ENCODE assay signal across 7 mouse cellular contexts in the genomic region with DNA sequence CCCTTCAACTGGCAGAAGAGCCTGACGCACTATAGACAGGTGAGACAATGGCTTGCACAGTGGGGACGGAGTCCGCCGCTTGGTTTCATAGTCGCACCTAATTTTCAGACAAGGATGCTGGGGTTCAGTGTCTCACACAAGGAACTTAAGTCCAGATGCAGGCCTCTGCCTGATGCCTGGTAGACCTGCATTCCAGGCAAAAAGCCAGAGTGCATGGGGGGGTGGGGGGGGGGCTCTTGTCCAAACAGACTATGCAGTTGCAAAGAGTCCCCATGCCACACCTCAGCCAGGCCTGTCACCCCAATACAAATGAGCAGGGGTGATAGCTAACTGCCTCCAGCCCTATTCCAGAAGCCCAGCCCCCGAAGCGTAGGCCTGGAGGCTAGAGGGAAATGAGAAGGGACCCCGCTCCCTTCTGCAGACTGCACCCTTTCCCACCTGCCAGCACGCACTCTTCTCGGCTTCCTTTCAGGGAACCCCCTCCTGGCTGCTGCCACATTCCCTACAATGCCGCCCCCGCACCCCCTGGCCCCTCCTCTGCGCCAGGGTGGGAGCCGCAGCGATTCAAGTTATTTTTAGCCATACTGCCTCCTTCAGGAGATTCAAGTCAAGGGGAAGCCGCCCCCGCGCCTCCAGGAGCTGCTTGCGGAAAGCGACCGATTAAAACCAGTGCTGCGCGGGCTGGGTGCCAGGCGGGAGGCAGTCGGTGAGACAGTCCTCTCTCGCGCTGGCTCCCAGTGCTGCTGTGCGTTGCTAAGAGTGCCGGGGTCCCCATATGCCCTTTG. TPM values are rescaled to one million over a fixed set of nuclear protein-coding genes. Genes with fewer than 3 reads are reported as not detected.
DNase-seq lines count a peak whose midpoint lies in the region; ATAC-seq and TF ChIP-seq lines count a peak whose summit lies in the region.

No protein-coding gene starts in this region.

- no peaks in the 10 kb centered on the region for H3K9me3 ChIP-seq in embryonic facial prominence, embryonic 13.5 days
- H3K9me3 ChIP-seq in limb, embryonic 12.5 days, result no peaks in the 10 kb centered on the region
- H3K9me3 ChIP-seq in midbrain, embryonic 13.5 days, result no peaks in the 10 kb centered on the region
- H3K9me3 ChIP-seq in stomach, postnatal 0 days (ENCODE audit: control insufficient read depth, low read length), result no peaks in the 10 kb centered on the region

- no peaks in the 10 kb centered on the region for H3K27me3 ChIP-seq in embryonic facial prominence, embryonic 13.5 days
- no peaks in the 10 kb centered on the region for H3K27me3 ChIP-seq in limb, embryonic 12.5 days
- 0 out of 2 replicates have a peak, but pooled peaks cover 5% of the 10 kb centered on the region for H3K27me3 ChIP-seq in midbrain, embryonic 13.5 days
- H3K27me3 ChIP-seq in stomach, postnatal 0 days (ENCODE audit: control insufficient read depth, insufficient read depth, low read length), result no peaks in the 10 kb centered on the region

- peaks cover 52% of the 10 kb centered on the region for H3K4me1 ChIP-seq in embryonic facial prominence, embryonic 13.5 days
- peaks cover 48% of the 10 kb centered on the region for H3K4me1 ChIP-seq in limb, embryonic 12.5 days (replicated peaks)
- H3K4me1 ChIP-seq in midbrain, embryonic 13.5 days (replicated peaks), result peaks cover 38% of the 10 kb centered on the region
- 0 out of 2 replicates have a peak, but pooled peaks cover 2% of the 10 kb centered on the region for H3K4me1 ChIP-seq in stomach, postnatal 0 days (replicated peaks; ENCODE audit: control insufficient read depth, insufficient read depth)

- peak overlapping the region; percentile 62 for H3K9ac ChIP-seq in embryonic facial prominence, embryonic 13.5 days
- peak overlapping the region; percentile 31 for H3K9ac ChIP-seq in limb, embryonic 12.5 days (replicated peaks)
- H3K9ac ChIP-seq in midbrain, embryonic 13.5 days (replicated peaks), result peak overlapping the region; percentile 64
- peak overlapping the region; percentile 51 for H3K9ac ChIP-seq in stomach, postnatal 0 days (ENCODE audit: low read length)

- peak overlapping the region; percentile 32 for H3K4me3 ChIP-seq in embryonic facial prominence, embryonic 13.5 days
- peak overlapping the region; percentile 22 for H3K4me3 ChIP-seq in limb, embryonic 12.5 days (replicated peaks)
- peak overlapping the region; percentile 23 for H3K4me3 ChIP-seq in midbrain, embryonic 13.5 days (replicated peaks)
- H3K4me3 ChIP-seq in stomach, postnatal 0 days (ENCODE audit: low read depth, low read length), result peak overlapping the region; percentile 20

- H3K27ac ChIP-seq in embryonic facial prominence, embryonic 13.5 days, result peak overlapping the region; percentile 87
- H3K27ac ChIP-seq in limb, embryonic 12.5 days, result peak overlapping the region; percentile 78
- H3K27ac ChIP-seq in midbrain, embryonic 13.5 days, result no peak overlapping the region; the same call in 1 of the 2 replicates
- H3K27ac ChIP-seq in stomach, postnatal 0 days (replicated peaks), result no peak overlapping the region

- DNase-seq in adrenal gland, postnatal 36 days, result peak; percentile 85 to 90
- DNase-seq in heart, adult 9 months (ENCODE audit: low spot score in 2 of 2), result peak; percentile 80 to 81
- DNase-seq in kidney, adult 9 months, result peak; percentile 78
- peak; percentile 81 for DNase-seq in stomach, postnatal 0 days (ENCODE audit: low spot score)

- H3K36me3 ChIP-seq in embryonic facial prominence, embryonic 13.5 days, result no peaks in the 10 kb centered on the region
- no peaks in the 10 kb centered on the region for H3K36me3 ChIP-seq in limb, embryonic 12.5 days
- no peaks in the 10 kb centered on the region for H3K36me3 ChIP-seq in midbrain, embryonic 13.5 days
- no peaks in the 10 kb centered on the region for H3K36me3 ChIP-seq in stomach, postnatal 0 days (ENCODE audit: control insufficient read depth, insufficient read depth, low read length)

- TF ChIP-seq CTCF in stomach, postnatal 0 days (IDR thresholded peaks at IDR 0.05; ENCODE audit: low read depth), result peak; percentile 63

- H3K4me2 ChIP-seq in embryonic facial prominence, embryonic 13.5 days, result peak overlapping the region; percentile 62
- H3K4me2 ChIP-seq in limb, embryonic 12.5 days, result peak overlapping the region; percentile 60
- peak overlapping the region; percentile 53 for H3K4me2 ChIP-seq in midbrain, embryonic 13.5 days (replicated peaks)
- peak overlapping the region; percentile 59 for H3K4me2 ChIP-seq in stomach, postnatal 0 days (replicated peaks; ENCODE audit: low read depth)

- TF ChIP-seq EP300 in stomach, postnatal 0 days (optimal IDR thresholded peaks at IDR 0.05), result no peak

- peak; percentile 69 for ATAC-seq in embryonic facial prominence, embryonic 13.5 days (ENCODE audit: insufficient number of reproducible peaks, insufficient read depth, low FRiP score, low TSS enrichment, low read depth)
- ATAC-seq in limb, embryonic 12.5 days (ENCODE audit: insufficient number of reproducible peaks, insufficient read depth, low FRiP score, low TSS enrichment, low read depth), result peak; percentile 54
- peak; percentile 55 for ATAC-seq in midbrain, embryonic 13.5 days
- peak; percentile 68 for ATAC-seq in stomach, postnatal 0 days (ENCODE audit: low FRiP score, low TSS enrichment)

- WGBS in embryonic facial prominence, embryonic 13.5 days, result 11% methylated on average over 29 of the region's 29 CpGs
- 14% methylated on average over 29 of the region's 29 CpGs for WGBS in limb, embryonic 12.5 days
- 16% methylated on average over 29 of the region's 29 CpGs for WGBS in midbrain, embryonic 13.5 days
- WGBS in stomach, postnatal 0 days, result 13% methylated on average over 29 of the region's 29 CpGs

RNA-seq across cellular contexts. Expression of gene Rpl29, which starts 11.2 kb away (rescaled TPM):
- 100 to 1,000 TPM; 403 to 411 TPM for total RNA-seq in adrenal gland, postnatal 36 days (2021)
- 841 and 1,083 TPM in 2 replicates for polyA plus RNA-seq in embryonic facial prominence, embryonic 13.5 days (2015; fragmentation: Nextera tagmentation; extraction: Ambion mirVana)
- 938 and 976 TPM in 2 replicates for polyA plus RNA-seq in limb, embryonic 12.5 days (2016; fragmentation: Nextera tagmentation; extraction: Ambion mirVana)
- 676 and 681 TPM in 2 replicates for polyA plus RNA-seq in midbrain, embryonic 13.5 days (2015; fragmentation: Nextera tagmentation; extraction: Ambion mirVana)
- polyA plus RNA-seq in stomach, postnatal 0 days (2015; fragmentation: Nextera tagmentation; extraction: Ambion mirVana), result 810 and 847 TPM in 2 replicates

RNA-seq across cellular contexts. Expression of gene Acy1, which starts 20.1 kb away (rescaled TPM):
- 10 to 100 TPM; 11.7 to 14.8 TPM for total RNA-seq in adrenal gland, postnatal 36 days (2021)
- 51.8 and 55.0 TPM in 2 replicates for polyA plus RNA-seq in embryonic facial prominence, embryonic 13.5 days (2015; fragmentation: Nextera tagmentation; extraction: Ambion mirVana)
- 45.0 and 51.1 TPM in 2 replicates for polyA plus RNA-seq in limb, embryonic 12.5 days (2016; fragmentation: Nextera tagmentation; extraction: Ambion mirVana)
- 23.6 and 24.4 TPM in 2 replicates for polyA plus RNA-seq in midbrain, embryonic 13.5 days (2015; fragmentation: Nextera tagmentation; extraction: Ambion mirVana)
- 20.7 and 23.9 TPM in 2 replicates for polyA plus RNA-seq in stomach, postnatal 0 days (2015; fragmentation: Nextera tagmentation; extraction: Ambion mirVana)

RNA-seq across cellular contexts. Expression of gene Abhd14b, which starts 29.2 kb away (rescaled TPM):
- 10 to 100 TPM; 25.2 to 45.0 TPM for total RNA-seq in adrenal gland, postnatal 36 days (2021)
- polyA plus RNA-seq in embryonic facial prominence, embryonic 13.5 days (2015; fragmentation: Nextera tagmentation; extraction: Ambion mirVana), result 21.4 and 23.4 TPM in 2 replicates
- 10.6 and 16.1 TPM in 2 replicates for polyA plus RNA-seq in limb, embryonic 12.5 days (2016; fragmentation: Nextera tagmentation; extraction: Ambion mirVana)
- polyA plus RNA-seq in midbrain, embryonic 13.5 days (2015; fragmentation: Nextera tagmentation; extraction: Ambion mirVana), result 5.8 and 6.0 TPM in 2 replicates
- polyA plus RNA-seq in stomach, postnatal 0 days (2015; fragmentation: Nextera tagmentation; extraction: Ambion mirVana), result 39.0 and 46.0 TPM in 2 replicates

RNA-seq across cellular contexts. Expression of gene Abhd14a, which starts 29.4 kb away (rescaled TPM):
- 10 to 100 TPM; 18.9 to 20.2 TPM for total RNA-seq in adrenal gland, postnatal 36 days (2021)
- polyA plus RNA-seq in embryonic facial prominence, embryonic 13.5 days (2015; fragmentation: Nextera tagmentation; extraction: Ambion mirVana), result 74.4 and 75.2 TPM in 2 replicates
- 56.0 and 57.8 TPM in 2 replicates for polyA plus RNA-seq in limb, embryonic 12.5 days (2016; fragmentation: Nextera tagmentation; extraction: Ambion mirVana)
- polyA plus RNA-seq in midbrain, embryonic 13.5 days (2015; fragmentation: Nextera tagmentation; extraction: Ambion mirVana), result 40.2 and 43.0 TPM in 2 replicates
- 23.1 and 23.2 TPM in 2 replicates for polyA plus RNA-seq in stomach, postnatal 0 days (2015; fragmentation: Nextera tagmentation; extraction: Ambion mirVana)

RNA-seq across cellular contexts. Expression of gene Pcbp4, which starts 35.1 kb away (rescaled TPM):
- 10 to 100 TPM; 20.2 to 27.7 TPM for total RNA-seq in adrenal gland, postnatal 36 days (2021)
- 128 and 133 TPM in 2 replicates for polyA plus RNA-seq in embryonic facial prominence, embryonic 13.5 days (2015; fragmentation: Nextera tagmentation; extraction: Ambion mirVana)
- polyA plus RNA-seq in limb, embryonic 12.5 days (2016; fragmentation: Nextera tagmentation; extraction: Ambion mirVana), result 172 and 176 TPM in 2 replicates
- polyA plus RNA-seq in midbrain, embryonic 13.5 days (2015; fragmentation: Nextera tagmentation; extraction: Ambion mirVana), result 280 and 309 TPM in 2 replicates
- 16.8 and 20.3 TPM in 2 replicates for polyA plus RNA-seq in stomach, postnatal 0 days (2015; fragmentation: Nextera tagmentation; extraction: Ambion mirVana)

Comparison
In these comparisons a context has a peak if more than half of its experiments do, and no peak if none do; other contexts are left out.
1. H3K27ac ChIP-seq: peak in embryonic facial prominence, embryonic 13.5 days (single experiment) and limb, embryonic 12.5 days (single experiment); none in midbrain, embryonic 13.5 days (single experiment) and stomach, postnatal 0 days (single experiment).
2. Peak in every context shown above with its lines, with median percentiles within 50 percentile points of each other: DNase-seq, ATAC-seq, H3K4me2 ChIP-seq, H3K4me3 ChIP-seq and H3K9ac ChIP-seq.